Mouse (Mus musculus) left cerebral cortex, adult 11 months (tissue): Measurements from ENCODE around the gene Shisal2a.
"Not testable (repeated sequence)": the region's sequence is repeated elsewhere in the genome, so short reads cannot be mapped to it uniquely, and the experiment has no call there.

ENCODE experiments used
- DNase-seq: peaks from one replicate; pipeline ENCODE4 v3.0.0; 2022; ENCODE audit warnings: low spot score

Gene Shisal2a

DNA sequence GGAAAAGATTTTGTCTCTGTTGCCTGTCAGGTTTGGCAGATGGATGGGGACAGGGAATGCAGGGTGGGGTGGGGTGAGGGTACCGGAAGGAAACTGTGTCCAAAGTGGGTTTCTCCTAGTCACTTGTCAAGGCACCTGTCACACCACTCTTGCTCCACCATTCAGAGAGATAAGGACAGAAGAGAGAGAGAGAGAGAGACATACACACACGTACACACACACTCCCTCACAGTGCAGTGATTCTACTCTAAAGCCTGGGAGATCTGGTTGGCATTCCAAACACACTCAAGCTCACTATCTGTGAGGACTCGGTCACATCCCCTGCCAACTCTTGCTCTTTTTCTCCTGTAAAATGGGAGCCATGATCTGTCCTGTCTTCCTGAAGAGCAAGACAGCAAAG lies 11.0 kb downstream of the Shisal2a start:
- DNase-seq: no peak

DNA sequence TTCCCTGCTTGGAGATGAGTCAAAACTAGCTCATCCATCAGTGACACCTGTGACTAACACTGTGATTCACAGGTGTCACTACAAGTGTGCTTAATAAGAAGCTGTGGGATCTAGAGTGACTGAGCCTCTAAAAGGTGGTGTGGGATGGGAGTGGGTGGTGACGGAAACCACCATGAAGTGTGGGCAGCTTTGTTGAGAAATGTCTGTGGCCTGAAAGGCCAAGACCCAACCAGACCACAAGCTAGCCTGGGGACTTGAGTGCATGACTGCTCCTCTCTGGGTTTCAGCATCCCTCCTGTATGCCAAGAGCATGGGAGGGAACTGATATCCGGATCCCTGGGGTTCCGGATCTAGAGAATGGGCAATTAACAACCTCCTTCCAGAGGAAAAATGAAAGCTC lies 11.7 kb downstream of the Shisal2a start:
- no peak for DNase-seq

DNA sequence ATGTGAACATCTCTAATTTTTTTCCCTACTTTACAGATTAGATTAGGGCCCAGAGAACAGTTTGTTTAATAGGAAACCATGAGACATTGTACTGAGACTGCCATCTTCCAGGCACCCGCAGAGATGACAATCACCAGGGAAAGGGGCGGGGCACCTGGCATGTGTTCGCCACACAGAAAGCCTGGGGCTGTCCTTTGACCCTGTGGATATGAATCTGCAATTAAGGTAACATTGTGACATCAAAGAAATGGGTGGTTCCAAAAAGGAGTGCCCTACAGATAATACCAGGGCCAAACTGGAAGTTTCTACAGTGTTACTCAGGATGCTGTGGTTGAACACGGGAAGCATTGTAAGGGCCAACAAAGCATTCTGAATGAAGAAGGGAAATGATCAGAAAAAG lies 12.7 kb downstream of the Shisal2a start:
- DNase-seq: no peak

DNA sequence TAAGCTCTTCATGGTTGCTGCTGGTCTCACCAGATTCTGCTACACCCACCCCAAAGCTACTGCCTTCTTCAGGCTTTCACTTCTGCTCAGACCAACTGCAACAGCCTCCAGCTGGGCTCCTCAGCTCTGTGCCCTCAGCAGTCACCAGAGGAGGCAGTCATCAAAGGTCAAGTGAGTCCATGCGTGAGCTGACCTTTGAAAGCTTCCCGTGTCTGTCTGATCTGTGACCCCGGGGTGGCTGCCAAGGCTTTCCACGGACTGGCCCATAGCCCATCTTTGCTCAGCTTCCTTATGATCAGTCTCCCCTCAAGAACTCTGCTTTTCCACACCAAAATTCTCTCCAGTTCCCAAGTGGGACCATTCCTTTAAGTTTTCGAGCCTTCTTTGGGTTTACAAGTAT lies 13.9 kb downstream of the Shisal2a start:
- no peak for DNase-seq

DNA sequence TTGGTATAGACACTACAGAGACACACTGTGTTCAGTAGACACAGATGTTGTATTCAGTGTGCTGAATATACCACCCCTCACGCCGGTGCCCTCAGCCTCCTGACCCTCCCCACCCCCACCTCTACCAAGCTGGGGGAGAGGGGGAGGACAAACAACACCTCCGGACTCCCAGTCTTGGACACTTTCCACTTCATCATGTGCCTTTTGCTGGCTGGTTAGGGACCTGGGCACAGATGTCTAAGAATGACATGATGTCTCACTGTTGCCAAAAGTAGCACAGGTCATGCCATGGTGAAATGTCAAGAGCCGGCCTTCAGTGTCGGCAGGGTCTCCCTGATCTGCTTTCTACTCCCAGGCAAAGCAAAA lies 19.1 kb downstream of the Shisal2a start:
- DNase-seq: no peak

DNA sequence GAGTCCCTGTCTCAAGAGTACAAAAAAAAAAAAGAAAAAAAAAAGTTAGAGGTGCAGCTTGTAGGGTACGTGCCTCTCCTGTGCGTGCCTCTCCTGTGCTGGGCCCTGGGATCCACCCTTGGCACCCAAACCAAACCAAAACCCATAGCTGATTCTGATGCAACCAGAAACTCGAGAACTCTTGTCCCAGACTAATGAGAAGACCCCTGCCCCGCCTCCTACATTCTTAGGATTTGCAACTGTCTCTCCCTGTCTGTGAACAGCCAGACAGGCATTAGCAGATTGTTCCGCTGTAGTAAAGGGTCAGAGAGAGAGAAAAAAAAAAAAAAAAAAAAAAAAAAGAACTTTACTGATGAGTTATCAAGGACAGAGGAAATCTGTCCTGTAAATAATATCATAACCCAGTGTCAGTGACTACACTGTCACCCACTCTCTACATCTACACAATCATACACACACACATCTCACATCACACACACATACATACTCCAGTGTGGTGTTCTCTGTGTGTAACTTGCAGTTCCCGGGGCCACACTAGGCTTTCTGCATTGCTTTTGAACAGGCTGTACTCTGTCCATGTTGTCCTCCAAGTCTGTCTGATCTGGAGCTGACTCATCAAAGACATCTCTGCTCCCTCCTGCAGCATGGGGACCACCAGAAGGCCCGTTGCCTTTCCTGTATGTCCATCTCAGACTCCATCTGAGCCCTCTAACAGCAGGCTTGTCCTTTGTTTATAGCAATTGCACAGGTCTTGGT lies 19.6 kb downstream of the Shisal2a start:
- no peak for DNase-seq

GRCm38 (mm10) chr4:108362321-108363261 lies 20.6 kb downstream of the Shisal2a start:
- DNase-seq: no peak

- no peak for DNase-seq
These were observed 22.8 kb downstream of the Shisal2a start for GRCm38 (mm10) chr4:108360136-108361055.

DNA sequence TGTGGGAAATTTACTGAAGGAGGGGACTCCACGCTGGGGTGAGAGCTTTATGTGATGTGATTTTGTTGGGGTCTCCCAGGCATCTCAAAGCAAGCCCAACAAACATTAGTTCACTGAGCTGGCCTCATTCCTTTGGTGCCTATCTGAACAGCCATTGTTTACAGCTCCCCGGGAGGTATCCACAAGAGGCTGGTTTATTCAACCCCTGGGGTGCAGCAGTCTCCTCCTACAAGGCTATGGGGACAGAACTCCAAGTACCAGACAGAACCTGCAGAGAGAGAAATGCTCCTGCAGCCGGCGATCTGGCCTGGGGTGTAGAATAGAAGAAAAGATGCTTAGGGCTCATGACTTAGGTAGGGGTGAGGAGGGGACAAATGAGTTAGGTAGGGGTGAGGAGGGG lies 24.7 kb downstream of the Shisal2a start:
- no peak for DNase-seq

GRCm38 (mm10) chr4:108357458-108357857 lies 25.7 kb downstream of the Shisal2a start:
- DNase-seq: no peak

- not testable (repeated sequence) for DNase-seq
These were observed 29.6 kb downstream of the Shisal2a start for GRCm38 (mm10) chr4:108353591-108353990.

GRCm38 (mm10) chr4:108350819-108351218 lies 32.3 kb downstream of the Shisal2a start:
- DNase-seq: no peak

- DNase-seq: no peak
These were observed 33.2 kb downstream of the Shisal2a start for GRCm38 (mm10) chr4:108349836-108350547.

- no peak for DNase-seq
These were observed 34.1 kb downstream of the Shisal2a start for GRCm38 (mm10) chr4:108349064-108349463.

GRCm38 (mm10) chr4:108348256-108348875 lies 34.8 kb downstream of the Shisal2a start:
- DNase-seq: no peak

GRCm38 (mm10) chr4:108347111-108347510 lies 36.0 kb downstream of the Shisal2a start:
- no peak for DNase-seq

DNA sequence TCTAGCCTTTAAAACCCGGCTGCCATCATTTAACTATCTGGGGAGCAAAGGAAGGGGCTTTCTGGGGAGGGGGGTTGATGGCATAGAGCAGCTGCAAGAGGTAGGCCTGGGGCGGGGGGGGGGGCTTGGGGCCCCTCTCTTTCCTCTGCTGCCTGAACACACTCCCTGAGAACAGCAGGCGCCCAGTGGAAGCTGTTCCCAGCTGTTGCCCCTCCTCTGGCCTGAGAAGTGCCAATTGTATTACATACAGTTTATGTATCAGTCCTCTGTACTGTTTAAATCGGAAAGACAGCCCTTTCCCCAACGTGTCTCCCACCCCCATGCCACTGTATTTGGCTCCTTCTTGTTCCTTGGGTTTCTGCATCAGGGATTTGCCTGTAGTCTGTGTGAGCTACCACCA lies 37.3 kb downstream of the Shisal2a start:
- no peak for DNase-seq

GRCm38 (mm10) chr4:108344631-108345083 lies 38.5 kb downstream of the Shisal2a start:
- no peak for DNase-seq

GRCm38 (mm10) chr4:108339277-108339690 lies 43.9 kb downstream of the Shisal2a start:
- DNase-seq: no peak

DNA sequence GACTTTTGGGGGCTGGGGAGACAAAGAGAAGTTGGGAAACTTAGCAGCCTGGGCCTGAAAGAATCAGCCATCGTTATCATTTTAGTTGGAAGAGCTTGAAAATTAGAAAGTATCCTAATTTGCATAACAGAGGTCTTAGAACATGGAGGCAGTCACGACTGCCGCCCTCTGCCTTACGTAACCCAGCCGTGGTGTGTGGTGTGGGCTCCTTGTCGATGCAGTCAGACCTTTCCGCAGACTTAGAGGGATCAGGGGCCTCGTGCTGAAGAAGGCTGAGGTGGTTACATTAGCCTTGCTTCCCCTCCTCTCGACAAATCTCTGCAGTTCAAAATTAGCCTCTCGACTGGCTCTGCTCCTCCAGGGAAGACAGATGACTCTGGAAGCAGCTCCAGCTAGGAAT lies 44.3 kb downstream of the Shisal2a start:
- peak; percentile 61 for DNase-seq

DNA sequence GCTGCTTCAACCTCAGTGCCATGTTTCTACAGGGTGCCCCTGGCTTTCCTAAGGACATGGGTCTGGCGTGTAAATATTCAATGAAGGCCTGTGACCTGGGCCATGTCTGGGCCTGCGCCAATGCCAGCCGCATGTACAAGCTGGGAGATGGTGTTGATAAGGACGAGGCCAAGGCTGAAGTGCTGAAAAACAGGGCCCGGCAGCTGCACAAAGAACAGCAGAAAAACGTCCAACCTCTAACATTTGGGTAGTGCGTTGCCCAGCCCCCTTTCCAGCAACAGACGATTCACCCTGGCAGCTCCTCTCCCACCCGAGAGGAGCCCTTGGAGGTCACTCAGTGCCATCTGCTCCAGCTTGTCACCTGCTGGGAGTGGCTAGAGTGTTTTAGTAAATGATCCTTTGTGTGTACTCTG lies 44.8 kb downstream of the Shisal2a start:
- DNase-seq: no peak
